Mouse (Mus musculus): ENCODE measurements around the gene Hus1b. TPM values are rescaled to one million over a fixed set of nuclear protein-coding genes. Genes with fewer than 3 reads are reported as not detected.

Hus1b gene
- polyA plus RNA-seq, 1 experiment from 2014 or later = 0.07 TPM

- ATAC-seq (ENCODE audit: low read depth) = peak; percentile 62
- WGBS (ENCODE audit: insufficient replicate concordance) = 33% methylated on average over 2 of the region's 2 CpGs
Measured at GRCm38 (mm10) chr13:30929119-30929518, 18.4 kb downstream of the Hus1b start.

GRCm38 (mm10) chr13:30924269-30924668 lies 23.3 kb downstream of the Hus1b start:
- 74% methylated on average over 6 of the region's 6 CpGs for WGBS (ENCODE audit: insufficient replicate concordance)
- ATAC-seq (ENCODE audit: low read depth) = peak; percentile 63
- H3K27ac ChIP-seq (ENCODE audit: low read length) = no peak overlapping the region

More at GRCm38 (mm10) chr13:30929119-30929518, 18.4 kb downstream of the Hus1b start:
- Histone ChIP-seq H3K36me3 (ENCODE audit: control insufficient read depth, insufficient read depth) (peaks cover 2% of the 10 kb centered on the region), H3K9ac (ENCODE audit: low read depth, low read length) (no peak overlapping the region), H3K9me3 (replicated peaks; ENCODE audit: control insufficient read depth, low read length) (no peaks in the 10 kb centered on the region), H3K27me3 (ENCODE audit: control insufficient read depth, insufficient read depth, low read depth, low read length) (no peaks in the 10 kb centered on the region), H3K4me3 (ENCODE audit: low read depth, low read length) (no peak overlapping the region), H3K4me1 (ENCODE audit: control insufficient read depth, low read depth, low read length) (peaks cover 6% of the 10 kb centered on the region), H3K27ac (ENCODE audit: low read length) (no peak overlapping the region), H3K4me2 (ENCODE audit: low read depth, low read length) (no peak overlapping the region)

GRCm38 (mm10) chr13:30921914-30922313 lies 25.6 kb downstream of the Hus1b start:
- peaks cover 2% of the 10 kb centered on the region for H3K36me3 ChIP-seq (ENCODE audit: control insufficient read depth, insufficient read depth)
- no peak overlapping the region for H3K9ac ChIP-seq (ENCODE audit: low read depth, low read length)
- WGBS (ENCODE audit: insufficient replicate concordance) = 75% methylated on average over 4 of the region's 4 CpGs
- no peaks in the 10 kb centered on the region for H3K27me3 ChIP-seq (ENCODE audit: control insufficient read depth, insufficient read depth, low read depth, low read length)
- H3K4me1 ChIP-seq (ENCODE audit: control insufficient read depth, low read depth, low read length) = no peaks in the 10 kb centered on the region
- no peaks in the 10 kb centered on the region for H3K9me3 ChIP-seq (replicated peaks; ENCODE audit: control insufficient read depth, low read length)
- no peak overlapping the region for H3K4me2 ChIP-seq (ENCODE audit: low read depth, low read length)
- ATAC-seq (ENCODE audit: low read depth) = no peak
- no peak overlapping the region for H3K4me3 ChIP-seq (ENCODE audit: low read depth, low read length)
- H3K27ac ChIP-seq (ENCODE audit: low read length) = no peak overlapping the region

More at GRCm38 (mm10) chr13:30924269-30924668, 23.3 kb downstream of the Hus1b start:
- Histone ChIP-seq H3K4me3 (ENCODE audit: low read depth, low read length) (no peak overlapping the region), H3K36me3 (ENCODE audit: control insufficient read depth, insufficient read depth) (peaks cover 2% of the 10 kb centered on the region), H3K4me1 (ENCODE audit: control insufficient read depth, low read depth, low read length) (peaks cover under 1% of the 10 kb centered on the region), H3K27me3 (ENCODE audit: control insufficient read depth, insufficient read depth, low read depth, low read length) (no peaks in the 10 kb centered on the region), H3K9me3 (replicated peaks; ENCODE audit: control insufficient read depth, low read length) (no peaks in the 10 kb centered on the region), H3K9ac (ENCODE audit: low read depth, low read length) (no peak overlapping the region), H3K4me2 (ENCODE audit: low read depth, low read length) (no peak overlapping the region)

- Histone ChIP-seq H3K36me3 (ENCODE audit: control insufficient read depth, insufficient read depth) (no peaks in the 10 kb centered on the region), H3K4me1 (ENCODE audit: control insufficient read depth, low read depth, low read length) (no peaks in the 10 kb centered on the region), H3K27me3 (ENCODE audit: control insufficient read depth, insufficient read depth, low read depth, low read length) (no peaks in the 10 kb centered on the region), H3K9me3 (replicated peaks; ENCODE audit: control insufficient read depth, low read length) (no peaks in the 10 kb centered on the region), H3K4me2 (ENCODE audit: low read depth, low read length) (no peak overlapping the region), H3K4me3 (ENCODE audit: low read depth, low read length) (no peak overlapping the region), H3K27ac (ENCODE audit: low read length) (no peak overlapping the region), H3K9ac (ENCODE audit: low read depth, low read length) (no peak overlapping the region)
- ATAC-seq (ENCODE audit: low read depth) = no peak
Measured at GRCm38 (mm10) chr13:30913757-30914156, 33.8 kb downstream of the Hus1b start.

- H3K9me3 ChIP-seq (replicated peaks; ENCODE audit: control insufficient read depth, low read length) = no peaks in the 10 kb centered on the region
- WGBS (ENCODE audit: insufficient replicate concordance) = 32% methylated on average over 4 of the region's 4 CpGs
- no peaks in the 10 kb centered on the region for H3K36me3 ChIP-seq (ENCODE audit: control insufficient read depth, insufficient read depth)
- no peak overlapping the region for H3K27ac ChIP-seq (ENCODE audit: low read length)
- H3K9ac ChIP-seq (ENCODE audit: low read depth, low read length) = no peak overlapping the region
- no peaks in the 10 kb centered on the region for H3K27me3 ChIP-seq (ENCODE audit: control insufficient read depth, insufficient read depth, low read depth, low read length)
- H3K4me1 ChIP-seq (ENCODE audit: control insufficient read depth, low read depth, low read length) = no peaks in the 10 kb centered on the region
- no peak for ATAC-seq (ENCODE audit: low read depth)
- no peak overlapping the region for H3K4me3 ChIP-seq (ENCODE audit: low read depth, low read length)
- H3K4me2 ChIP-seq (ENCODE audit: low read depth, low read length) = no peak overlapping the region
Measured at GRCm38 (mm10) chr13:30913028-30913427, 34.5 kb downstream of the Hus1b start.

- no peak for ATAC-seq (ENCODE audit: low read depth)
- WGBS (ENCODE audit: insufficient replicate concordance) = 73% methylated on average over 5 of the region's 5 CpGs
- no peak overlapping the region for H3K4me2 ChIP-seq (ENCODE audit: low read depth, low read length)
- H3K36me3 ChIP-seq (ENCODE audit: control insufficient read depth, insufficient read depth) = no peaks in the 10 kb centered on the region
- no peaks in the 10 kb centered on the region for H3K9me3 ChIP-seq (replicated peaks; ENCODE audit: control insufficient read depth, low read length)
- no peak overlapping the region for H3K4me3 ChIP-seq (ENCODE audit: low read depth, low read length)
- H3K4me1 ChIP-seq (ENCODE audit: control insufficient read depth, low read depth, low read length) = no peaks in the 10 kb centered on the region
- no peak overlapping the region for H3K27ac ChIP-seq (ENCODE audit: low read length)
- no peak overlapping the region for H3K9ac ChIP-seq (ENCODE audit: low read depth, low read length)
- no peaks in the 10 kb centered on the region for H3K27me3 ChIP-seq (ENCODE audit: control insufficient read depth, insufficient read depth, low read depth, low read length)
Measured at GRCm38 (mm10) chr13:30911931-30912625, 35.5 kb downstream of the Hus1b start.

GRCm38 (mm10) chr13:30910889-30911288 lies 36.7 kb downstream of the Hus1b start:
- WGBS (ENCODE audit: insufficient replicate concordance) = 71% methylated on average over 5 of the region's 5 CpGs
- H3K4me2 ChIP-seq (ENCODE audit: low read depth, low read length) = no peak overlapping the region
- no peaks in the 10 kb centered on the region for H3K9me3 ChIP-seq (replicated peaks; ENCODE audit: control insufficient read depth, low read length)
- H3K4me1 ChIP-seq (ENCODE audit: control insufficient read depth, low read depth, low read length) = no peaks in the 10 kb centered on the region
- H3K36me3 ChIP-seq (ENCODE audit: control insufficient read depth, insufficient read depth) = no peaks in the 10 kb centered on the region
- ATAC-seq (ENCODE audit: low read depth) = no peak
- H3K9ac ChIP-seq (ENCODE audit: low read depth, low read length) = no peak overlapping the region
- no peak overlapping the region for H3K4me3 ChIP-seq (ENCODE audit: low read depth, low read length)
- no peak overlapping the region for H3K27ac ChIP-seq (ENCODE audit: low read length)
- H3K27me3 ChIP-seq (ENCODE audit: control insufficient read depth, insufficient read depth, low read depth, low read length) = no peaks in the 10 kb centered on the region

GRCm38 (mm10) chr13:30902286-30902685 lies 45.3 kb downstream of the Hus1b start:
- no peak for ATAC-seq (ENCODE audit: low read depth)
- Histone ChIP-seq H3K4me2 (ENCODE audit: low read depth, low read length) (no peak overlapping the region), H3K4me3 (ENCODE audit: low read depth, low read length) (no peak overlapping the region), H3K4me1 (ENCODE audit: control insufficient read depth, low read depth, low read length) (no peaks in the 10 kb centered on the region), H3K9me3 (replicated peaks; ENCODE audit: control insufficient read depth, low read length) (no peaks in the 10 kb centered on the region), H3K36me3 (ENCODE audit: control insufficient read depth, insufficient read depth) (no peaks in the 10 kb centered on the region; the same call in 1 of the 2 replicates), H3K27me3 (ENCODE audit: control insufficient read depth, insufficient read depth, low read depth, low read length) (no peaks in the 10 kb centered on the region), H3K9ac (ENCODE audit: low read depth, low read length) (no peak overlapping the region), H3K27ac (ENCODE audit: low read length) (no peak overlapping the region)
- 64% methylated on average over 2 of the region's 2 CpGs for WGBS (ENCODE audit: insufficient replicate concordance)

GRCm38 (mm10) chr13:30901387-30902041 lies 46.0 kb downstream of the Hus1b start:
- WGBS (ENCODE audit: insufficient replicate concordance) = 64% methylated on average over 7 of the region's 7 CpGs
- H3K4me1 ChIP-seq (ENCODE audit: control insufficient read depth, low read depth, low read length) = no peaks in the 10 kb centered on the region

More at GRCm38 (mm10) chr13:30901387-30902041, 46.0 kb downstream of the Hus1b start:
- Histone ChIP-seq H3K4me3 (ENCODE audit: low read depth, low read length) (no peak overlapping the region), H3K27me3 (ENCODE audit: control insufficient read depth, insufficient read depth, low read depth, low read length) (no peaks in the 10 kb centered on the region), H3K36me3 (ENCODE audit: control insufficient read depth, insufficient read depth) (no peaks in the 10 kb centered on the region; the same call in 1 of the 2 replicates), H3K4me2 (ENCODE audit: low read depth, low read length) (no peak overlapping the region), H3K9ac (ENCODE audit: low read depth, low read length) (no peak overlapping the region), H3K27ac (ENCODE audit: low read length) (no peak overlapping the region), H3K9me3 (replicated peaks; ENCODE audit: control insufficient read depth, low read length) (no peaks in the 10 kb centered on the region)
- ATAC-seq (ENCODE audit: low read depth) = no peak

Measured in liver, embryonic 16.5 days (tissue).